Mouse (Mus musculus) gonadal fat pad, adult 2 months (tissue): ENCODE results near the gene Mrps16. TPM values are rescaled to one million over a fixed set of nuclear protein-coding genes. Genes with fewer than 3 reads are reported as not detected.

Source experiments
- DNase-seq: peaks from one replicate; pipeline ENCODE4 v3.0.0-alpha.2; 2012; ENCODE audit warnings: low read depth
- polyA plus RNA-seq: library from polyadenylated mRNA; depleted of rRNA; stranded (reverse); fragments of >200 nt; gene quantifications from 2 replicates; pipeline ENCODE4 v1.2.3, GENCODE M21; 2012; rRNA removed

Mrps16 gene
- polyA plus RNA-seq, 1 experiment: 48.5 TPM

DNA sequence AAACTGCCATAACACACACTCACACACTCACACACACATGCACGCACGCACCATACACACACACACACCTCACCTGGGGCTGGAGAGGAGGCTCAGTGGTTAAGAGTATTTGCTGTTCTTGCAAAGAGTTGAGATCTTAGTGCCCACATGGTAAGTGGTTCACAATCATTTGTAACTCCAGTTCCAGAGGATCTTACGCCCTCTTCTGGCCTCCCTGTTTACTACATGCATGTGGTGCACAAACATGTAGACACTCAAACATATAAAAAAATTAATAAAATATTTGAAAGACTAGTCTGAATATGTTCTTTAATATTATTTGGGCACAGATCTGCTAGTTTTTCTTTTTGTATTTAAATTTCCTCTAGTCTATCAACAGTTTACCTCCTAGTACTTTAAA, 25.2 kb downstream of the Mrps16 start:
- no peak for DNase-seq

GRCm38 (mm10) chr14:20363230-20363629, 30.2 kb downstream of the Mrps16 start:
- no peak for DNase-seq

DNA sequence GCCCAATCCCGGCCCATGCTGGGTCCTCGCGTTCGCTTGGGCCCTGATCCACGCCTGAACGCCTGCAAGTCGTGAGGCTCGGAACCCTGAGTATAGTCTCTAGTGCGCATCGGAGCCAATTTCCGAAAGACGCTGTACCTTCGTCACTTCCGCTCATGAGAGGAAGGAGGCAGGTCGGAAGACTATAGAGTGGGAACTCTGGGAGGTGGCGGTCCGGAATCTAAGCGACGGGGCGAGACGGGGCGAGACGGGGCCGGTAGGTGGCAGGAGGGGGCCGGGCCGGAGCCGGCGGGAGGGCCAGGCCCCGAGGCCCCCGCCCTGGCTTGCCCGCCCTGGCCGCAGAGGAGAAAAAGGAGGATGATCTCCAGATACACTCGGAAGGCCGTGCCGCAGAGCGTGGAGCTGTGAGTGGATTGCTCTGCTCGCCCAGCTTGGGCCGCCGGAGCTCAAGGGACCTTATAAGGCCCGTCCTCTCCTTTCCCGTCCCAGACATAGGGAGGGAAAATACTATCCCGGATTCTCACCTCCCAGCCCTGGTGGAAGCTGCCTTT, 45.4 kb downstream of the Mrps16 start, which contains the start of the genes Ecd and Fam149b:
Ecd (minus strand) TSS at position 131 of the 551 bp plus-strand sequence.
Fam149b (plus strand) TSS at position 172 of the 551 bp plus-strand sequence.
- peak; percentile 80 for DNase-seq

DNA sequence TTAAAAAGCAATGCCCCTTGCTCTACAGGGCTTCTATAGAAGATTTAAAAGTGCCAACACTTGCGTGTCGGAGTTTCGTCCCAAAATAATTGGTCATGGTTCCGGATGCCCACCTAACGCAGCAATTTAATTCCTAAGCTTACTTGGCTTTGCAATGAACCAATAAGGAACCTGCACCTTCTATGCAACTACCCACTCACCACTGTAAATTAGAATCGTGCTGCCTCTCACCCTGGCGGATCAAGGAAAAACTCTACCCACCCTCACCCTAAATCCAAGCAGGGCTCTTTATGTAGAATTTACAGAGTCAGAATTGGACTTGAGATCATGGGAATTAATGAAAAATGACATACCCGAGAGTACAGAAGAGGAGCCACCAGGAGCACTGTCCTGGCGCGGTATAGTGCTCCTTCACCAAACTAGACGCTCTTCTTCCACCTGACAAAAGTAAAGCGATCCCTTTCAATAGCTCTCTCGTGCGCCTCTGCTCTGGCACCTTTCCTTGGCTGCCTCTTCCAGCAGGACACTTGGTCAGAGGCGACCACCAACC, 45.9 kb downstream of the Mrps16 start:
- DNase-seq: peak; percentile 52

GRCm38 (mm10) chr14:20345885-20346284, 47.5 kb downstream of the Mrps16 start:
- DNase-seq: no peak

- DNase-seq: no peak
Observed at GRCm38 (mm10) chr14:20340866-20341265, 52.6 kb downstream of the Mrps16 start.

DNA sequence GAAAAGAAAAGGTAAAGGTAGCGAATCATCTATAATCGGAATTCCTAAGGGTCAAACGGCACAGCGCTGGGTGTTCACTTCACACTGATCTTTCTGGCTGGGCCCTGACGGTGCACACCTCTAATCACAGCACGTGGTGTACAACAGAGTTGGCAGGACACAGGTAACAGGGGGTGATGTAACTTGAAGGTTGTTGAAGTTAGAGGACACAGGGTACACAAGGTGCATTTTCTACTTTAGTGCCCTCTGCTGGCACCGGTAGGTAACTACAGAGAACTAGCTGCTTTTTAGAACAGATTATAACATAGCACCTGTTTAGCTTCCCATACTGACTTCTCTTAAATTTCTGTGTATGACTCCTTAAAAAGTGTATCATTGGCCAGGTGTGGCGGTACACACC, 53.3 kb downstream of the Mrps16 start:
- DNase-seq: no peak

GRCm38 (mm10) chr14:20339415-20339814, 54.0 kb downstream of the Mrps16 start:
- DNase-seq: no peak

Other genes starting within 250 kb of the Mrps16 start
- 12.6 and 18.0 TPM in 2 replicates for gene Kcnk5, start 211.8 kb downstream of the Mrps16 start, polyA plus RNA-seq
- gene Kcnk16, start 124.4 kb downstream of the Mrps16 start, polyA plus RNA-seq: not detected in 2 replicates
- 25.3 and 37.6 TPM in 2 replicates for gene Nudt13, start 98.9 kb downstream of the Mrps16 start, polyA plus RNA-seq
- gene Ecd, start 45.5 kb downstream of the Mrps16 start, polyA plus RNA-seq: 29.0 and 29.7 TPM in 2 replicates
- gene Fam149b, start 45.5 kb downstream of the Mrps16 start, polyA plus RNA-seq: 34.0 and 35.1 TPM in 2 replicates
- 8.0 and 12.1 TPM in 2 replicates for gene Dnajc9, start 4.7 kb downstream of the Mrps16 start, polyA plus RNA-seq
- gene Cfap70, start 58.6 kb upstream of the Mrps16 start, polyA plus RNA-seq: 0.78 and 0.85 TPM in 2 replicates
- gene Anxa7, start 86.5 kb upstream of the Mrps16 start, polyA plus RNA-seq: 72.9 and 87.9 TPM in 2 replicates
- gene Mss51, start 103.3 kb upstream of the Mrps16 start, polyA plus RNA-seq: 0.57 and 0.90 TPM in 2 replicates
- gene Ppp3cb, start 152.9 kb upstream of the Mrps16 start, polyA plus RNA-seq: 13.9 and 16.8 TPM in 2 replicates
- 13.0 and 14.8 TPM in 2 replicates for gene Usp54, start 247.4 kb upstream of the Mrps16 start, polyA plus RNA-seq